Mouse (Mus musculus) kidney, adult 2 months (tissue): ENCODE results near the gene Rab3a. TPM values are rescaled to one million over a fixed set of nuclear protein-coding genes. Genes with fewer than 3 reads are reported as not detected.

Experiments
- DNase-seq: peaks from one replicate; pipeline ENCODE4 v3.0.0; 2021
- H3K27ac ChIP-seq: fragments of 200-500 bp; 2 replicates; pipeline ENCODE4 v1.5.1; 2012; ENCODE audit warnings: low read depth, low read length, control low read depth, inconsistent platforms; ENCODE audit not compliant: insufficient read depth
- H3K27me3 ChIP-seq: fragments of 200-500 bp; replicated peaks from 2 replicates; pipeline ENCODE4 v1.6.1; 2012; ENCODE audit warnings: mild to moderate bottlenecking, moderate library complexity, low read length, inconsistent platforms; ENCODE audit not compliant: control insufficient read depth, insufficient read depth
- H3K36me3 ChIP-seq: fragments of 200-500 bp; 2 replicates; pipeline ENCODE4 v1.6.1; 2012; ENCODE audit warnings: mild to moderate bottlenecking, moderate library complexity, low read length, inconsistent platforms; ENCODE audit not compliant: control insufficient read depth, insufficient read depth
- H3K4me1 ChIP-seq: fragments of 200-500 bp; 2 replicates; pipeline ENCODE4 v1.6.1; 2011; ENCODE audit warnings: low read length; ENCODE audit not compliant: control insufficient read depth, insufficient read depth
- H3K4me3 ChIP-seq: fragments of 200-500 bp; 2 replicates; pipeline ENCODE4 v1.5.1; 2011; ENCODE audit warnings: mild to moderate bottlenecking, low read depth, low read length, control low read depth; ENCODE audit not compliant: insufficient read depth
- CTCF ChIP-seq: fragments of 200-500 bp; conservative IDR thresholded peaks from 2 replicates; pipeline ENCODE4 v1.5.1; 2011; ENCODE audit warnings: low read depth, mild to moderate bottlenecking, control low read depth, low read length, moderate library complexity, mixed read lengths; ENCODE audit not compliant: insufficient read depth, insufficient read length
- POLR2A ChIP-seq: fragments of 200-500 bp; IDR thresholded peaks from one replicate; pipeline ENCODE4 v1.6.1; 2011; ENCODE audit warnings: low read depth, low read length, control low read depth
- WGBS: fragments of 180-500 bp; shearing (Covaris S2); methylation state at CpG from one replicate; pipeline ENCODE4 v1.1.7; 2018; 5-methylcytosine and 5-hydroxymethylcytosine counted together
- polyA plus RNA-seq: library from polyadenylated mRNA; depleted of rRNA; stranded (reverse); fragments of >200 nt; gene quantifications from 2 replicates; pipeline ENCODE4 v1.2.3, GENCODE M21; 2012

Gene Rab3a
- polyA plus RNA-seq, 1 experiment: 31.1 TPM

DNA sequence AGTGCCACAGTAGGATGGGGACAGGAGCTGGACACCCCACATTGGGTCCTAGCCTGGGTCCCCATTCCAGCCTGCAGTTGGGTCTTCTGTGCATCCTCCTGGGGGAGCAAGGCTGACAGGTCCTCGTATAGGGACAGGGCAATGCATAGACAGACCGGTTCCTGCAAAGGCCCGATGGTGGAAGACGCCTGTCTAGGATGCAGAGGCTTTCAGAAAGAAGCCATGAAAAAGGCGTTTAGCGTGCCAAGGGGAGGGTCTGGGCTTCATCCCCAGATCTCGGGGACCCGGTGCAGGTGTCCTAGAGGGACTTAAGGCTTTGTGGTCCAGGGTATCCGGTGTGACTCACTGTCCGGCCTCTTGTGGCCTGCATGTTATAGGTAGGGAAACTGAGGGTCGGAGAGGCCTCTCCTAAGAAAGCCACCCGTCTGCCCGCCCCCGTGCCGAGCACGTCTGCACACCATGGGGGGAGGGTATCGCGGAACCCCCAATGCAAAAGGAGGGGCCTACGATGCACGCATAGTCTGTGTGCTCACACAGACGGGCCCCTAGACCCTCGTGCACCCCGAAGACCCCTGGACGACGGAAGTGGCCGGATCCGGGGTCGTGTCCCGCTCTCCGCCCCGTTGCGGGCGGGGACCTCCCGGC, 21.5 kb downstream of the Rab3a start:
- Histone ChIP-seq H3K27me3 (no peaks in the 10 kb centered on the region), H3K4me1 (peaks cover 20% of the 10 kb centered on the region; the same call in 1 of the 2 replicates), H3K36me3 (peaks cover 3% of the 10 kb centered on the region; the same call in 1 of the 2 replicates), H3K27ac (peak overlapping the region; percentile 53), H3K4me3 (peak overlapping the region; percentile 85)
- no peak for TF ChIP-seq CTCF
- no peak for TF ChIP-seq POLR2A
- peak; percentile 25 for DNase-seq
- WGBS: 2% methylated on average over 34 of the region's 34 CpGs

DNA sequence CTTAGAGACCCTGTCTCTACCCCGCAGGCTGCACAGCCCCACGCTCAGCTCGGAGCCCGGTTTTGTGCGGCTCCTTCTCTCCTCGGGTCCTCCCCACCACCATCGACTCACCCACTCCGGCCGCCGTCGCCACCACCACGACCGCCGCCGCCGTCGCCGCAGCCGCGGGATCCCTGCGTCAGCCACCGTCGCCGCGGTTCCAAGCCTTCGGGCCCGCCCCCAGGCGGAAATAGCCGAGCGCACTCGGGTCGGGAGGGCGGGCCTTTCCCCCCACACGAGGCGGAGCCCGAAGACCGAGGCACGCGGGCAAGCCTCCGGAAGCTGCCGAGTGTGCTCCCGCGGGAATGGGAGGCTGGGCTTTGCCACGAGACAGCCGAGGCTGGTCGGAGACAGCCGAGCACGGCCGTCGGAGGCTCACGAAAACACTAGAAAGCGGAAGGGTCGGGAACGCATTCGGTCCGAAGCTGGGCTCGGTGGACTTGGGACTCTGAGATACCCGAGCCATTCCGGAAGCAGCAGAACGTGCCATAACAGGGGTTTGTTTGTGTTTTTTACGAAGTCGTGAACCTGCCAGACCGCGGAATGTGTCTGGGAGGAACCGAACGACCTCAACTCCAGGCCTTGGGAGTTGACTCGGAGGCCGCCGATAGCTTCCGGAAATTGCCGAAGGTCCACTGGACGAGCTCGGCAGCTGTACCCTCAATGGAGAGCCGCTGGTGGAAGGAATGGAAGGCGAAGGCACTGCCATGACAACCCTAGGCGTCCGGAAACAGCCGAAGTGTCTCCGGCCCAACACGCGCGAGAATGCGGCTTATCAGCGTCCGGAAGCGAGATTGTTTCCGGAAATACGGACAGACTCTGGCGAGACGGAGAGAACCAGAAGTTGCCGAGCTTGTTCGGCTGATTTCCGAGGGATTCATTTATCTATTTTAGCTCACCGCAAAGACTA, 22.3 kb downstream of the Rab3a start, which contains the start of gene Pik3r2:
Pik3r2 (minus strand) TSS at position 218 of the 949 bp plus-strand sequence.
- H3K36me3 ChIP-seq: peaks cover 3% of the 10 kb centered on the region; the same call in 1 of the 2 replicates
- TF ChIP-seq CTCF: no peak; the same call in 1 of the 2 replicates
- peak; percentile 36 for TF ChIP-seq POLR2A
- H3K4me3 ChIP-seq: peak within 1 kb of the TSS; percentile 85
- H3K27ac ChIP-seq: peak within 1 kb of the TSS; percentile 93
- no peaks in the 10 kb centered on the region for H3K27me3 ChIP-seq
- peaks cover 20% of the 10 kb centered on the region; the same call in 1 of the 2 replicates for H3K4me1 ChIP-seq
- WGBS: under 1% methylated on average over 93 of the region's 94 CpGs
- DNase-seq: peak; percentile 98

DNA sequence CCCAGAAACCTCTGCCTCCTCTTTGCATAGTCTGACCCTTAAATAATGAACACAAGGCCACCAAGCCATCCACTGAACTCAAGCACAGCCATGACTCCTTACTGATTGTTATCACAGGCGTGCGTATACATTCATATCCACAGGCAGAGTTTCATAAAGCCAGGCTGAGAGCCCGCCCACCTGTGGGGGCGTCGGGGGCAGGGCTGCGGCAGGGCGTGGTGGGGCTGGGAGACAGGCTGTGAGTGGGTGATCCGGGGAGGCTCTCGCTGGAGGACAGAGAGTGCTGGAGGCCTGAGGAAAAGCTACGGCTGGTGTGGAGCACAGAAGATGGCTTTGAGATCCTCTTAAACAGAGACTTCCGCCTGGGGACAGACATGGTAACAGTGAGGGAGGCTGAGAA, 25.6 kb downstream of the Rab3a start:
- Histone ChIP-seq H3K27ac (no peak overlapping the region), H3K4me3 (no peak overlapping the region), H3K36me3 (peaks cover 2% of the 10 kb centered on the region; the same call in 1 of the 2 replicates), H3K27me3 (no peaks in the 10 kb centered on the region), H3K4me1 (peaks cover 15% of the 10 kb centered on the region; the same call in 1 of the 2 replicates)
- no peak for DNase-seq
- WGBS: 79% methylated on average over 11 of the region's 11 CpGs
- no peak for TF ChIP-seq CTCF
- TF ChIP-seq POLR2A: no peak

DNA sequence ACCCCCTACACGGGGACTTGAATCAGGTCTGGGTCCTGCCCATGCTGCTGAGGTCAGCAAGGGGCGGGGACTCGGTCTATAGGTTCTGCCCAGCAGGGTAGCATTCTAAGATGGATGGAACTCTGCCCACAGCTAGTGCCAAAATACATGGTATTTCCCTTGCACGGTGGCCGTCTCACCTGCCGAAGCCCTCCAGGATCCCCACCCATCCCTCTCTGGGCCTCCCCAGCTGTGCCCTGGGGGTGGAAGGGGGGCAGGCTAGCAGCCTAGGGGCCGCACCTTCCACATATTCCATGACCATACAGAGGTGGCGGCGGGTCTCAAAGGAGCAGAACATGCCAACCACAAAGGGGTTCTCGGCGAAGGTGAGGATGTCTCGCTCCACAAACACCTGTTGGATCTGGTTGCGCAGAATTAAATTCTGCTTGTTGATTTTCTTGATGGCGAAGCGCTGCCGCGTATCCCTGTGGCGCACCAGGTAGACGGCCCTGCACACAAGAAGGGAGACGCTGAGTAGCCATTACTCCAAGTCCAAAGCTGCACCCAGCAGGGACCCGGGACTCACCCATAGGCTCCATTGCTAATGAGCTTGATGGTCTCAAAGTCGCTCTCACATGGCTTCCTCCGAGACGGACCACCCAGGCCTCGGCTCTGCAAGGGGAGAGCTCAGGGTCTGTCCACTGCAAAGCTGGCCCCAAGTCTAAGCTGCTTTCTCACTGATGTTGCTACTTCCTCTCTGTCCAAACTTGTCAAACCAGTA, 32.0 kb downstream of the Rab3a start:
- no peaks in the 10 kb centered on the region; the same call in 1 of the 2 replicates for H3K36me3 ChIP-seq
- 93% methylated on average over 25 of the region's 25 CpGs for WGBS
- no peaks in the 10 kb centered on the region for H3K27me3 ChIP-seq
- H3K4me3 ChIP-seq: no peak overlapping the region
- DNase-seq: no peak
- H3K4me1 ChIP-seq: peaks cover under 1% of the 10 kb centered on the region; the same call in 1 of the 2 replicates
- no peak for TF ChIP-seq CTCF
- no peak for TF ChIP-seq POLR2A
- H3K27ac ChIP-seq: no peak overlapping the region

DNA sequence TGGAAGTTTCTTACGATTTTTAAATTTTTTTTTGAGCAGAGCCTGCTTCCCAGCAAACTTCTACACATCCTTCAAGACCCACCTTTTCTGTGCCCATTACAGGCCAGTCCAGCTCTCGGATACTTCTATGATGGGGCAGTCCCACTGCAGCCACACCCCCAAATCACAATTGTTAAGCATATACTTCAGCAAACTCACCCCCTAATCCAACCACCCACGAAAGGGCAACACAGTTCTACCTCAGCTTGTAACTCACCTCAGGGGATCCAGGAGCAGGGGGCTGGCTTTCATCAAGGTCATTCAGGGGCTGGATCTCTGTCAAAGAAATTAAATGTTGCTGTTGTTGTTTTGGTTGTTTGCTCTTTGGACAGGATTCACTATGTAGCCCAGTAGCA, 32.6 kb downstream of the Rab3a start:
- no peak overlapping the region for H3K27ac ChIP-seq
- 83% methylated on average over 3 of the region's 3 CpGs for WGBS
- no peak for DNase-seq
- no peaks in the 10 kb centered on the region for H3K27me3 ChIP-seq
- peaks cover 6% of the 10 kb centered on the region; the same call in 1 of the 2 replicates for H3K4me1 ChIP-seq
- TF ChIP-seq POLR2A (no peak), CTCF (no peak)
- no peak overlapping the region for H3K4me3 ChIP-seq
- no peaks in the 10 kb centered on the region; the same call in 1 of the 2 replicates for H3K36me3 ChIP-seq

DNA sequence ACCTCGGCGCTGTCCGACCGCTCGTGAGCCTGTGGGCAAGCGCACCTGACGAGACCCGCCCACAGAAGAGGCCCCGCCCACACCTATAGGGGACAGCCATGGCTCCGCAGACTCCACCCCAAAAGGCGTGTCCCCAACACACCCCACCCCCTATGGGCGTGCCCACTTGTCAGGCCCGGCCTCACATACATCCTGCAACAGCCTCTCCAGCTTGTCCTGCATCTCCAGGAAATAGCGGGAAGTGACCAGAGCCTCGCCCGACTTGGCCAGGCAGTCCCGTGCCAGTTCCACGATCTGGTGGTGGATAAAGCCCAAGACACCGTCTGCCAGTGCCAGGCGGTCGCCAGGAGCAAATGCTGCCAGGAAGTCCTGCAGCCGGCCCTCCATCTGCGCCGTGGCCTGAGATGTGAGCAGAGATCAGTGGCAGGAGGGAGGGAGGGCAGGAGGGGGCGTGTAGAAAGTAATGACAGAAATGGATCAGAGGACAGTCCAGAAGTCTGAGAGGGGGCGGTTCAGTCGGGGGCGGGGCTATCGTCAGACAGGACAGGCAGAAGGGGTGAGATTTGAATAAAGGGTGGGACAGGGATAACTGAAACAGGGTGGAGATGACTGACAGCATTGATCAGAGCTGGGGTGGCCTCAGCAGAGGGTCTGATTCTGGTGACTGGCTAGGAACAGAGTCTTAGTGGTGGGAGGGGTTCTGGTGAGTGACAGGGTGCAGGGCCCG, 33.6 kb downstream of the Rab3a start:
- Histone ChIP-seq H3K36me3 (no peaks in the 10 kb centered on the region; the same call in 1 of the 2 replicates), H3K27me3 (no peaks in the 10 kb centered on the region), H3K4me1 (peaks cover 10% of the 10 kb centered on the region; the same call in 1 of the 2 replicates), H3K4me3 (no peak overlapping the region), H3K27ac (no peak overlapping the region)
- 50% methylated on average over 30 of the region's 30 CpGs for WGBS
- peak; percentile 37 for DNase-seq
- TF ChIP-seq POLR2A: no peak
- TF ChIP-seq CTCF: no peak
